Mouse (Mus musculus): ENCODE data around the gene Phf10. TPM values are rescaled to one million over a fixed set of nuclear protein-coding genes. Genes with fewer than 3 reads are reported as not detected.
A peak's percentile ranks its signal among the peaks of the same experiment; 100 is the strongest.
"Not testable (repeated sequence)": the region's sequence is repeated elsewhere in the genome, so short reads cannot be mapped to it uniquely, and the experiment has no call there.

Phf10 gene
- polyA plus RNA-seq, 1 experiment from 2014 or later = 27.9 TPM

DNA sequence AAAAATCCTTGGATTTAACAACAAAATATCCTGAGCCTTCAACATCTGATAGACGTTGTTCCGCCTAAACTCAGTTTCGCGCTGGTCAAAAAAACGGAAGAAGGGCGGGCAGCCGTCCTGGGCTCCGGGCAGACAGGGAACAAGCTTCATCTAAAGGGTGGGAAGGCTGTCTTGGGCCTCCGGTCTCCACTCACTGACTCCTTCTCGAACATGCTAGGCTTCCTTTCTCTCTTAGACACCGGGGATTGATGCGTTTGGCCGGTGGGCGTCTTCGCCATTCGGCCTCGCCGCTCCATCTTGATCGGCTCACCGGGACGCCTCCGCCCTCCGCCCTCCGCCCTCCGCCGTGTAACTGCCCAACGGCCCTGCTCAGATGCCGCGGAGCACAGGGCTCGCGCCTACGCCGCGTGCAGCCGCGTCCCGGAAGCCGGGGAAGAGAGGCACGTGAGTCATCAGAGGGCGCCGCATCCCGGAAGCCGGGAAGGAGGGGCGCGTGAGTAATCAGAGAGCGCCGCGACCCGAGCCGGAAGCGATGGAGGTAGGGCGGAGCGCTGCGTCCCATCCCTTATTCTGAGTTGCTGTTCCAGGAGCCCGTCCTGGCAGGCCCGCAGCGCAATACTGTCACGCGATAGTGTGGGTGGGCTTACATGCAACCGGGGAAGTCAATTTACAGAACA, 17.4 kb upstream of the Phf10 start, which contains the start of the genes 9030025P20Rik and Gm3417:
Gene 9030025P20Rik, plus strand, starts transcription at position 107 of the 677 bp plus-strand sequence.
Gene Gm3417, minus strand, starts transcription at position 429 of the 677 bp plus-strand sequence.
- H3K27me3 ChIP-seq (replicated peaks; ENCODE audit: control insufficient read depth, insufficient read depth, low read length); H3K9ac ChIP-seq (ENCODE audit: low read depth, low read length); H3K4me3 ChIP-seq (ENCODE audit: low read depth, low read length); H3K9me3 ChIP-seq (ENCODE audit: control insufficient read depth); H3K4me2 ChIP-seq (replicated peaks; ENCODE audit: low read depth); H3K27ac ChIP-seq (ENCODE audit: low read depth, low read length); H3K4me1 ChIP-seq (replicated peaks; ENCODE audit: control insufficient read depth, insufficient read depth, low read length); H3K36me3 ChIP-seq (ENCODE audit: control insufficient read depth, insufficient read depth): not testable (repeated sequence)
- no CpG with 5 or more reads among the region's 60 CpGs for WGBS
- peak; percentile 99 for ATAC-seq

DNA sequence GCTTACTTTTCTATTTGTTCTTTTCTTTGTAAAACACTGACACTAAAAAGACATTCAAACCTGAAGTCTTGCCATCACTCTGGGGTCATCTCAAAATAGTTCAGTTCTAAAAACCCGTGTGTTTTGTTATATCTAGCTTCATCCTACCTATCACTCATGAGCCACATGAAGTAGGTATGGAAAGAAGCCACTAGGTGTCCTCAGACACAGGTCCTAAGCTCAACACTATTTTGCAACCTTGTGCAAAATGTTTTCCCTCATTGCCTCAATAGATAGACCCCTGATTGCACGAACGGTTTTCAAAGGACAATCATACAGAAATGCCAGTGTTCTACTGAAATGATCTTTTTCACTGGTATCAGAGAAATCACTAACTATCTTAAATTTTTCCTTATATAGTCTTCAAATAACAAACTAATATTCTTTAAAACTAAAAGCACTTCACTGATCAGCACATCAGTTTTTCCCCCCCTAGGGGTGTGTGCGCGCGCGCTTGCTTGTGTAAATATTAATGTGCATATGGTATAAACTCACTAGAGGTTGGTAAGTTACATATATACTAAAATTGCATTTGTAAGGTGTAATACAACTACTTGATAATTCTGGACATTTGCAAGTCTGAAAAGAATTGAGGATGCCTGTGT, 16.8 kb upstream of the Phf10 start:
- not testable (repeated sequence) for H3K27ac ChIP-seq (ENCODE audit: low read depth, low read length); H3K4me1 ChIP-seq (replicated peaks; ENCODE audit: control insufficient read depth, insufficient read depth, low read length); H3K9ac ChIP-seq (ENCODE audit: low read depth, low read length); H3K4me2 ChIP-seq (replicated peaks; ENCODE audit: low read depth); H3K36me3 ChIP-seq (ENCODE audit: control insufficient read depth, insufficient read depth); H3K27me3 ChIP-seq (replicated peaks; ENCODE audit: control insufficient read depth, insufficient read depth, low read length); H3K9me3 ChIP-seq (ENCODE audit: control insufficient read depth); H3K4me3 ChIP-seq (ENCODE audit: low read depth, low read length)
- 2% methylated on average over 4 of the region's 7 CpGs for WGBS
- peak; percentile 4; the same call in 1 of the 2 replicates for ATAC-seq

DNA sequence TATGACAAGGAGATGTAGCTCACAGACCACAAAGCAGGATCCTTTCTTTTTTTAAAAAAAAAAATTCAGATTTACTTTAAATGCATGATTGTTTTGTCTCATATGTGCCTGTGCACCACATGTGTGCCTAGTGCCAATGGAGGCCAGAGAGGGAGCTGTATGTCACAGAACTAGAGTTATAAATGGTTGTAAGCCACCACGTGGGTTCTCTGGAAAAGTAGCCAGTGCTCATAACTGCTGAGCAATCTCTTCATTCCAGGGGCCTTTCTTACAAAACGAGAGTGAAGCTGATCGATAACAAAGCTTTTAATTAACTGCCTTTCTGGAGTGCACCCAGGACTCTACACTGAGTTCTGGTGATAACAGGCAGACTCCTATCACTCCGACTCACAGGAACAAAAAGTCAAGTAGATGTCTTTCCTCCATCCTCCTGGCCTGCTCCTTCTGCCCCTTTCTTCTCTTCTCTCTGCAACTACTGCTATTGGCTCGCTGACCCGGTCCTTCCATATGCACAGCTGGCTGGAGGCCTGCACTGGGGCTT, 7.4 kb upstream of the Phf10 start:
- H3K9ac ChIP-seq (ENCODE audit: low read depth, low read length); H3K27me3 ChIP-seq (replicated peaks; ENCODE audit: control insufficient read depth, insufficient read depth, low read length); H3K36me3 ChIP-seq (ENCODE audit: control insufficient read depth, insufficient read depth); H3K4me2 ChIP-seq (replicated peaks; ENCODE audit: low read depth); H3K9me3 ChIP-seq (ENCODE audit: control insufficient read depth); H3K4me1 ChIP-seq (replicated peaks; ENCODE audit: control insufficient read depth, insufficient read depth, low read length); H3K27ac ChIP-seq (ENCODE audit: low read depth, low read length); H3K4me3 ChIP-seq (ENCODE audit: low read depth, low read length); ATAC-seq: not testable (repeated sequence)
- WGBS = no CpG with 5 or more reads among the region's 6 CpGs

DNA sequence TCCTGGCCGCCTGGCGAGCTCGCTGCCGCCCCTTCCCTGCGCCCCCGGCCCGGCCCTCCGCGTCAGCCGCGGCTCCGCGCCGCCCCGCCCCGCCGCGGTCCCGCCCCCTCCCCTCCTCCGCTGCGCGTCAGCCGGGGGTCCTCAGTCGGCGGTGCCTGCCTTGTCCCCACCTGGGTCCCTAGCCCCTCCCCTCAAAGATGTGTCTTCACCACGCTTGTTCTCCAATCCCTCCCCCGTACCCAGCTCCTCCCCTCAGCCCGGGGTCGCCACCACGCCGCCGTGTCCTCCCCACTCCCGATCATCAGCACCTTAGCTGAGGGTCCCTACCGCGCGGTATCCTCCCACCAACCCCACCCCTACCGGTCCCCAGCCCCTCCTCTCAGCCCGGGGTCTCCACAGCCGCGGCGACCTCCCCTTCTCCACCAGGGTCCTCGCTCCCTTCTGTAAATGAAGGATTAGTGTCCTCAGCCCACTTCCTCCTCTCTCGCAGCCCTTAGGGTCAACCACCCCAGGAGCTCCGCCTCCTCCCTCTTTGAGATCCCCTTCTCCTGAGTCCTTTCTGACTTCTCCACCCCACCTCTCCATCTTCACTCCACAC, 583 bp upstream of the Phf10 start:
- no CpG with 5 or more reads among the region's 44 CpGs for WGBS
- H3K9ac ChIP-seq (ENCODE audit: low read depth, low read length); H3K27me3 ChIP-seq (replicated peaks; ENCODE audit: control insufficient read depth, insufficient read depth, low read length); H3K36me3 ChIP-seq (ENCODE audit: control insufficient read depth, insufficient read depth); H3K4me3 ChIP-seq (ENCODE audit: low read depth, low read length); H3K4me1 ChIP-seq (replicated peaks; ENCODE audit: control insufficient read depth, insufficient read depth, low read length); H3K4me2 ChIP-seq (replicated peaks; ENCODE audit: low read depth); H3K9me3 ChIP-seq (ENCODE audit: control insufficient read depth); H3K27ac ChIP-seq (ENCODE audit: low read depth, low read length): not testable (repeated sequence)
- ATAC-seq = peak; percentile 62

DNA sequence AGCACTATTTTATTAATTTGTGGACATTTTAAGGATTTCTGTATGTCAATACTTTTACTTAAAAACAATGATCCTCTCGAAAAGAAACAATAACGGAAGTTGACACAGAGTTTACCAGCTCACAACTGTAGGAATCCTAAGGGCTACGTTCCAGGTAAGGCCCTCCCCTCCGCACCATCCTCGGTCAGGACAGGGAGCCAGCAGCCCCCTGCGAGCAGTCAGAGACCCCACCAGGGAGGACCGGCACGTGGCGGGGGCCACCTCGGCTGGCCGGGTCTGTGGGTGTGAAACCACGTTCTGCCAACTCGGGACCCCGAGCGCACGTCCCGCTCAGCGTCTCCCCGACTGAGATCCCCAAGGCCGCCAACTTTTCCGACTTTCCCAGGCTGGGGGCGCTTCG, 553 bp downstream of the Phf10 start:
- Histone ChIP-seq H3K9me3 (ENCODE audit: control insufficient read depth) (no peaks in the 10 kb centered on the region), H3K4me1 (replicated peaks; ENCODE audit: control insufficient read depth, insufficient read depth, low read length) (no peaks in the 10 kb centered on the region), H3K4me3 (ENCODE audit: low read depth, low read length) (peak overlapping the region; percentile 62), H3K4me2 (replicated peaks; ENCODE audit: low read depth) (peak overlapping the region; percentile 90), H3K36me3 (ENCODE audit: control insufficient read depth, insufficient read depth) (0 out of 2 replicates have a peak, but pooled peaks cover 6% of the 10 kb centered on the region), H3K27me3 (replicated peaks; ENCODE audit: control insufficient read depth, insufficient read depth, low read length) (no peaks in the 10 kb centered on the region), H3K27ac (ENCODE audit: low read depth, low read length) (no peak overlapping the region; the same call in 1 of the 2 replicates), H3K9ac (ENCODE audit: low read depth, low read length) (peak overlapping the region; percentile 73)
- TF ChIP-seq CTCF (IDR thresholded peaks at IDR 0.05; ENCODE audit: low read depth) = no peak
- ATAC-seq = peak; percentile 5; the same call in 1 of the 2 replicates
- under 1% methylated on average over 18 of the region's 23 CpGs for WGBS

DNA sequence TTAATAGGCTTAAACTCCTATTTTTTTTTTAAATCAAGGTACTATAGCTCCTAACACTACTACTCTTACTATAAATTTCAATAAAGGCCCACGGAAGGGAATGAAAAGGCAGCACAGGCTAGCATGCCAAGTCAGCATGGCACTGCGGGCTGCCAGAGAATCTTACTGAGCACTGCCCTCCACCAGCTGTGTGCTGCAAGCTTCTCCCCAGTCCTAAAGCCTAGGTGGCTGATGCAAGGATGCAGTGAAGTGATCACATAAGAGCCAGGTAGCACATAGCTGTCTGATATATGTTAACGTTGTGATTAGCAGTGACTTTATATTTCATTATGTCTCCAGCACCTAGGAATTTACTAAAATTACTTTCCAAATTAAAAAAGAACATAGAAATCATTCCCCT, 1.1 kb downstream of the Phf10 start:
- no peak for TF ChIP-seq CTCF (IDR thresholded peaks at IDR 0.05; ENCODE audit: low read depth)
- Histone ChIP-seq H3K9me3 (ENCODE audit: control insufficient read depth) (no peaks in the 10 kb centered on the region), H3K4me1 (replicated peaks; ENCODE audit: control insufficient read depth, insufficient read depth, low read length) (no peaks in the 10 kb centered on the region), H3K36me3 (ENCODE audit: control insufficient read depth, insufficient read depth) (0 out of 2 replicates have a peak, but pooled peaks cover 6% of the 10 kb centered on the region), H3K9ac (ENCODE audit: low read depth, low read length) (0 out of 2 replicates have a peak overlapping the region, but pooled peaks have one; percentile 43), H3K4me2 (replicated peaks; ENCODE audit: low read depth) (peak overlapping the region; percentile 90), H3K27me3 (replicated peaks; ENCODE audit: control insufficient read depth, insufficient read depth, low read length) (no peaks in the 10 kb centered on the region), H3K27ac (ENCODE audit: low read depth, low read length) (no peak overlapping the region), H3K4me3 (ENCODE audit: low read depth, low read length) (no peak overlapping the region)
- 28% methylated on average over 3 of the region's 3 CpGs for WGBS
- ATAC-seq = no peak

All from intestine, postnatal 0 days (tissue).